Mouse (Mus musculus): ENCODE measurements around the gene Ccdc36. TPM values are rescaled to one million over a fixed set of nuclear protein-coding genes. Genes with fewer than 3 reads are reported as not detected.

Ccdc36 gene
- polyA plus RNA-seq, 1 experiment from 2014 or later, result 0.08 TPM

GRCm38 (mm10) chr9:108439176-108439575 lies 10.9 kb upstream of the Ccdc36 start:
- no peak for DNase-seq
- Histone ChIP-seq H3K9ac (replicated peaks) (no peak overlapping the region), H3K27ac (ENCODE audit: low read depth) (no peak overlapping the region), H3K36me3 (replicated peaks; ENCODE audit: insufficient read depth, low read length) (no peaks in the 10 kb centered on the region), H3K4me1 (ENCODE audit: insufficient read depth) (no peaks in the 10 kb centered on the region), H3K27me3 (ENCODE audit: insufficient read depth, low read length) (no peaks in the 10 kb centered on the region), H3K4me2 (ENCODE audit: low read depth, low read length) (no peak overlapping the region), H3K4me3 (ENCODE audit: low read depth, low read length) (no peak overlapping the region), H3K9me3 (ENCODE audit: low read length) (no peaks in the 10 kb centered on the region)
- 79% methylated on average over 6 of the region's 6 CpGs for WGBS (ENCODE audit: insufficient replicate concordance)
- TF ChIP-seq CTCF (IDR thresholded peaks at IDR 0.05; ENCODE audit: low read depth) (no peak), EP300 (IDR thresholded peaks at IDR 0.05; ENCODE audit: low read depth) (no peak)
- ATAC-seq, result no peak

GRCm38 (mm10) chr9:108436182-108436581 lies 7.9 kb upstream of the Ccdc36 start, which contains the start of gene BC048562:
BC048562 (plus strand) TSS chr9:108436482.
- ATAC-seq (no peak), DNase-seq (no peak)
- 72% methylated on average over 3 of the region's 3 CpGs for WGBS (ENCODE audit: insufficient replicate concordance)
- Histone ChIP-seq H3K27me3 (ENCODE audit: insufficient read depth, low read length) (no peaks in the 10 kb centered on the region), H3K4me3 (ENCODE audit: low read depth, low read length) (no peak within 1 kb of the TSS), H3K36me3 (replicated peaks; ENCODE audit: insufficient read depth, low read length) (no peaks in the 10 kb centered on the region), H3K4me2 (ENCODE audit: low read depth, low read length) (no peak within 1 kb of the TSS), H3K9ac (replicated peaks) (no peak within 1 kb of the TSS), H3K4me1 (ENCODE audit: insufficient read depth) (0 out of 2 replicates have a peak, but pooled peaks cover 3% of the 10 kb centered on the region), H3K9me3 (ENCODE audit: low read length) (no peaks in the 10 kb centered on the region), H3K27ac (ENCODE audit: low read depth) (no peak within 1 kb of the TSS)
- TF ChIP-seq EP300 (IDR thresholded peaks at IDR 0.05; ENCODE audit: low read depth) (no peak), CTCF (IDR thresholded peaks at IDR 0.05; ENCODE audit: low read depth) (no peak)

GRCm38 (mm10) chr9:108431431-108432067 lies 3.3 kb upstream of the Ccdc36 start:
- Histone ChIP-seq H3K36me3 (replicated peaks; ENCODE audit: insufficient read depth, low read length) (no peaks in the 10 kb centered on the region), H3K27ac (ENCODE audit: low read depth) (no peak overlapping the region), H3K4me2 (ENCODE audit: low read depth, low read length) (peak overlapping the region; percentile 35; the same call in 1 of the 2 replicates), H3K4me3 (ENCODE audit: low read depth, low read length) (no peak overlapping the region), H3K4me1 (ENCODE audit: insufficient read depth) (0 out of 2 replicates have a peak, but pooled peaks cover 3% of the 10 kb centered on the region), H3K9me3 (ENCODE audit: low read length) (no peaks in the 10 kb centered on the region), H3K27me3 (ENCODE audit: insufficient read depth, low read length) (no peaks in the 10 kb centered on the region), H3K9ac (replicated peaks) (no peak overlapping the region)
- DNase-seq (peak; percentile 56), ATAC-seq (no peak)
- TF ChIP-seq EP300 (IDR thresholded peaks at IDR 0.05; ENCODE audit: low read depth) (no peak), CTCF (IDR thresholded peaks at IDR 0.05; ENCODE audit: low read depth) (no peak)
- 55% methylated on average over 32 of the region's 32 CpGs for WGBS (ENCODE audit: insufficient replicate concordance)

GRCm38 (mm10) chr9:108412221-108412620 lies 16.1 kb downstream of the Ccdc36 start:
- Histone ChIP-seq H3K4me1 (ENCODE audit: insufficient read depth) (no peaks in the 10 kb centered on the region), H3K27ac (ENCODE audit: low read depth) (no peak overlapping the region), H3K4me3 (ENCODE audit: low read depth, low read length) (no peak overlapping the region), H3K36me3 (replicated peaks; ENCODE audit: insufficient read depth, low read length) (no peaks in the 10 kb centered on the region), H3K9ac (replicated peaks) (no peak overlapping the region), H3K4me2 (ENCODE audit: low read depth, low read length) (no peak overlapping the region), H3K9me3 (ENCODE audit: low read length) (no peaks in the 10 kb centered on the region), H3K27me3 (ENCODE audit: insufficient read depth, low read length) (no peaks in the 10 kb centered on the region)
- no peak for DNase-seq
- TF ChIP-seq CTCF (IDR thresholded peaks at IDR 0.05; ENCODE audit: low read depth), result peak; percentile 63
- no peak for TF ChIP-seq EP300 (IDR thresholded peaks at IDR 0.05; ENCODE audit: low read depth)
- no peak for ATAC-seq
- 68% methylated on average over 1 of the region's 1 CpGs for WGBS (ENCODE audit: insufficient replicate concordance)

- Histone ChIP-seq H3K27ac (ENCODE audit: low read depth) (no peak overlapping the region), H3K36me3 (replicated peaks; ENCODE audit: insufficient read depth, low read length) (no peaks in the 10 kb centered on the region), H3K4me3 (ENCODE audit: low read depth, low read length) (no peak overlapping the region), H3K9me3 (ENCODE audit: low read length) (no peaks in the 10 kb centered on the region), H3K4me1 (ENCODE audit: insufficient read depth) (no peaks in the 10 kb centered on the region), H3K27me3 (ENCODE audit: insufficient read depth, low read length) (no peaks in the 10 kb centered on the region), H3K4me2 (ENCODE audit: low read depth, low read length) (no peak overlapping the region), H3K9ac (replicated peaks) (no peak overlapping the region)
- 79% methylated on average over 9 of the region's 9 CpGs for WGBS (ENCODE audit: insufficient replicate concordance)
- DNase-seq (no peak), ATAC-seq (no peak)
- TF ChIP-seq EP300 (IDR thresholded peaks at IDR 0.05; ENCODE audit: low read depth) (no peak), CTCF (IDR thresholded peaks at IDR 0.05; ENCODE audit: low read depth) (no peak)
These were observed 16.8 kb downstream of the Ccdc36 start for GRCm38 (mm10) chr9:108411381-108411942.

GRCm38 (mm10) chr9:108409535-108409934 lies 18.7 kb downstream of the Ccdc36 start:
- ATAC-seq, result no peak
- TF ChIP-seq EP300 (IDR thresholded peaks at IDR 0.05; ENCODE audit: low read depth) (no peak), CTCF (IDR thresholded peaks at IDR 0.05; ENCODE audit: low read depth) (no peak)
- no peak overlapping the region for H3K4me3 ChIP-seq (ENCODE audit: low read depth, low read length)

More at GRCm38 (mm10) chr9:108409535-108409934, 18.7 kb downstream of the Ccdc36 start:
- 84% methylated on average over 4 of the region's 4 CpGs for WGBS (ENCODE audit: insufficient replicate concordance)
- H3K36me3 ChIP-seq (replicated peaks; ENCODE audit: insufficient read depth, low read length), result no peaks in the 10 kb centered on the region
- H3K9me3 ChIP-seq (ENCODE audit: low read length), result no peaks in the 10 kb centered on the region
- no peaks in the 10 kb centered on the region for H3K27me3 ChIP-seq (ENCODE audit: insufficient read depth, low read length)
- no peaks in the 10 kb centered on the region; the same call in 1 of the 2 replicates for H3K4me1 ChIP-seq (ENCODE audit: insufficient read depth)
- DNase-seq, result no peak
- no peak overlapping the region for H3K9ac ChIP-seq (replicated peaks)
- no peak overlapping the region for H3K4me2 ChIP-seq (ENCODE audit: low read depth, low read length)
- no peak overlapping the region for H3K27ac ChIP-seq (ENCODE audit: low read depth)

All from liver, postnatal 0 days (tissue).